Mouse (Mus musculus): ENCODE measurements around the gene Gnl1. TPM values are rescaled to one million over a fixed set of nuclear protein-coding genes. Genes with fewer than 3 reads are reported as not detected.
"Not testable (repeated sequence)": the region's sequence is repeated elsewhere in the genome, so short reads cannot be mapped to it uniquely, and the experiment has no call there.

The Gnl1 gene
- polyA plus RNA-seq, 1 experiment from 2014 or later: 31.3 TPM

DNA sequence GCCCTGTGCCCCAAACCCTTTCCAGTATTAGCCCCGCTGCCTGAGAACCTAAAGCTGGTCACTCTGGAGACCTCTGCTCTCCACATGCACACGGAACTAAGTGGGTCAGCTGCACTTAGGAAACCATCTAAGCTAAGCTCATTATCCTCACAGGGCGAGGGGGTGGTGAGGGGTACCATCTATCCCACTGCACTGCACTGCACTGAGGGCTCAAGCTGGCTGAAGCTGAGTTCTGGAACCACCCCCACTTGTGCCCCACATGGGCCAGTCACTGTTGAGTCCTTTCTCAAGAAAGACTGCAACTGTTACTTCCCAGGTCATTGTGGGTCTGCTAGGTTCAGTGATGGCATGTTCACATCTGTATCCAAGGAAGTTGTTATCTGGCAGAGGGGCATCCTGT is 27.1 kb upstream of the Gnl1 start:
- H3K27ac ChIP-seq (replicated peaks; ENCODE audit: low read depth, low read length); H3K4me2 ChIP-seq (ENCODE audit: low read depth, low read length); H3K9ac ChIP-seq (replicated peaks; ENCODE audit: low read length); H3K4me1 ChIP-seq (ENCODE audit: control insufficient read depth, insufficient read depth, low read length); H3K27me3 ChIP-seq (ENCODE audit: control insufficient read depth, insufficient read depth, low read length); ATAC-seq (replicated peaks; ENCODE audit: insufficient number of reproducible peaks, low FRiP score, low TSS enrichment, low read depth); H3K9me3 ChIP-seq (replicated peaks; ENCODE audit: control insufficient read depth, low read length); H3K4me3 ChIP-seq (ENCODE audit: low read depth, low read length); DNase-seq (ENCODE audit: low spot score); H3K36me3 ChIP-seq (replicated peaks; ENCODE audit: control insufficient read depth, insufficient read depth, low read depth, low read length): not testable (repeated sequence)
- WGBS: 78% methylated on average over 2 of the region's 3 CpGs

DNA sequence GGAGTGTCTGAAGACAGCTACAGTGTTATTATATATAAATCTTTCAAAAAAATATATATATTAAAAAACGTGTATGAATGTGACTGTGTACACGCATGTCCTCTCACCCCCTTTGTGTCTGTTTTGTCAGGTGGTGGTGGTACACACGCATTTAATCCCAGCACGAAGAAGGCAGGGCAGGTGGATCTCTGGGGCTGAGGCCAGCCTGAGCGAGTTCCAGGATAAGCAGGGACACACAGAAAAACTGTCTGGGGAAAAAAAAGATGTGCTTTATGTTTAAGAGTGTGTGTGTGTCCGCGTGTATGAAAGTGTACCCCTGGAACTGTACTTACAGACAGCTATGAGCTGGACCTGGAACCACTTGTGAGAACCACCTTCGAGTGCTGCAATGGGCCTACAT is 25.0 kb upstream of the Gnl1 start:
- Histone ChIP-seq H3K27me3 (ENCODE audit: control insufficient read depth, insufficient read depth, low read length) (no peaks in the 10 kb centered on the region), H3K4me3 (ENCODE audit: low read depth, low read length) (no peak overlapping the region), H3K27ac (replicated peaks; ENCODE audit: low read depth, low read length) (no peak overlapping the region), H3K36me3 (replicated peaks; ENCODE audit: control insufficient read depth, insufficient read depth, low read depth, low read length) (peaks cover 16% of the 10 kb centered on the region), H3K9ac (replicated peaks; ENCODE audit: low read length) (no peak overlapping the region), H3K4me1 (ENCODE audit: control insufficient read depth, insufficient read depth, low read length) (no peaks in the 10 kb centered on the region), H3K9me3 (replicated peaks; ENCODE audit: control insufficient read depth, low read length) (no peaks in the 10 kb centered on the region), H3K4me2 (ENCODE audit: low read depth, low read length) (no peak overlapping the region)
- 75% methylated on average over 8 of the region's 8 CpGs for WGBS
- DNase-seq (ENCODE audit: low spot score): no peak
- ATAC-seq (replicated peaks; ENCODE audit: insufficient number of reproducible peaks, low FRiP score, low TSS enrichment, low read depth): no peak

DNA sequence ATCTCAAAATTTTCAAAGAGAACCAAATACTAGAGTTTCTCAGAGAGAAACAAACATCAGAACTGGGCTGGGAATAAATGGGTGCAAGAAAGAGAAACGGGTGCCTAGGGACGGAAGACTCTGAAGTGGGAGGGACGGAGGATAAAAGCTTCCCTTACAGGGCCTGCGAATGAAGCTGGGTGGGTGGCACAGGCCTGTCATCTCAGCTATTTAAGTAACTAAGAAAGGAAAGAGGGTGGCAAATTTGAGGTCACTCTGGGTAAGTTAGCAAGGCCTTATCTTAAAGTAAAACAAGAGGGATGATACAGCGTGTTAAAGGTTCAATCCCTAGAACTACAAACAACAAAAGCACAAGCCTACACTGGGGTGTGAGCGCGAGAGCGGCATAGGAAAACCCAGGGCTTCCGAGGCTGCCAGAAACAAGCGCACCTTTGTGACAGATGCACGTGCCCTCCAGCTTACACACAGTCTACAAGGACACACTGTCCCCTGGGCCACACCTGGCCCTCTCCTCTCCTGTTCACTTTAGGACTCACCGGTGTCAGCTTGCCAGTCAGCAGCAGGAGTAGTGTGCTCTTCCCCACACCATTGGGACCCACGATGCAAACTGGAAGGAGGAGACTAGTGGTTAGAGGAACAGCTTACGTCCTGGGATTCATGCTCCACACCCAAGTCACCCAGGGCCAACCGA is 21.0 kb upstream of the Gnl1 start:
- no peak overlapping the region for H3K4me2 ChIP-seq (ENCODE audit: low read depth, low read length)
- peaks cover 23% of the 10 kb centered on the region for H3K36me3 ChIP-seq (replicated peaks; ENCODE audit: control insufficient read depth, insufficient read depth, low read depth, low read length)
- WGBS: 93% methylated on average over 15 of the region's 15 CpGs
- H3K27me3 ChIP-seq (ENCODE audit: control insufficient read depth, insufficient read depth, low read length): no peaks in the 10 kb centered on the region
- H3K4me3 ChIP-seq (ENCODE audit: low read depth, low read length): no peak overlapping the region
- no peak for DNase-seq (ENCODE audit: low spot score)
- no peak overlapping the region for H3K9ac ChIP-seq (replicated peaks; ENCODE audit: low read length)
- H3K27ac ChIP-seq (replicated peaks; ENCODE audit: low read depth, low read length): no peak overlapping the region
- no peak for ATAC-seq (replicated peaks; ENCODE audit: insufficient number of reproducible peaks, low FRiP score, low TSS enrichment, low read depth)
- H3K9me3 ChIP-seq (replicated peaks; ENCODE audit: control insufficient read depth, low read length): no peaks in the 10 kb centered on the region
- H3K4me1 ChIP-seq (ENCODE audit: control insufficient read depth, insufficient read depth, low read length): no peaks in the 10 kb centered on the region

DNA sequence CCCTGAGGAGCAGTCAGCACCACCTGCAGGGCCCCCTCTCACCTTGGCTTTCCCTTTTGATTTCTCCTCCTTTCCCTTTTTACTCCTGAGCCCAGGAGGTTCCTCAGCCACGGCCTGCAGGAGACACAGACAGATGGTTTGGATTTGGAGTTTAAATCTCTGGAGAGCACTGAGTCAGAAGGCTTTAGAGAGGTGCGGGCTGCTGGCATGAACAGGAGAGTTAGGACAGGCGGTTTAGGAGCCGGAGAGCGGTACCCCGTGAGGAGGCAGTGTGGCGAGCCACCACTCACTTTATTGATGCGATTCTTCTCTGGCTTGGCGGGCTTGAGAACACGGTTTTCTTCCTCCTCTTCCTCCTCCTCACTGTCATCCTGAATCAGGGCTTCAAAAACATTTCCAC is 16.4 kb upstream of the Gnl1 start:
- no peak for ATAC-seq (replicated peaks; ENCODE audit: insufficient number of reproducible peaks, low FRiP score, low TSS enrichment, low read depth)
- H3K27ac ChIP-seq (replicated peaks; ENCODE audit: low read depth, low read length): no peak overlapping the region
- WGBS: 84% methylated on average over 10 of the region's 10 CpGs
- H3K4me2 ChIP-seq (ENCODE audit: low read depth, low read length): no peak overlapping the region
- no peak overlapping the region for H3K4me3 ChIP-seq (ENCODE audit: low read depth, low read length)
- H3K4me1 ChIP-seq (ENCODE audit: control insufficient read depth, insufficient read depth, low read length): no peaks in the 10 kb centered on the region
- no peaks in the 10 kb centered on the region for H3K9me3 ChIP-seq (replicated peaks; ENCODE audit: control insufficient read depth, low read length)
- H3K9ac ChIP-seq (replicated peaks; ENCODE audit: low read length): no peak overlapping the region
- no peaks in the 10 kb centered on the region for H3K27me3 ChIP-seq (ENCODE audit: control insufficient read depth, insufficient read depth, low read length)
- no peak for DNase-seq (ENCODE audit: low spot score)
- H3K36me3 ChIP-seq (replicated peaks; ENCODE audit: control insufficient read depth, insufficient read depth, low read depth, low read length): peaks cover 14% of the 10 kb centered on the region

DNA sequence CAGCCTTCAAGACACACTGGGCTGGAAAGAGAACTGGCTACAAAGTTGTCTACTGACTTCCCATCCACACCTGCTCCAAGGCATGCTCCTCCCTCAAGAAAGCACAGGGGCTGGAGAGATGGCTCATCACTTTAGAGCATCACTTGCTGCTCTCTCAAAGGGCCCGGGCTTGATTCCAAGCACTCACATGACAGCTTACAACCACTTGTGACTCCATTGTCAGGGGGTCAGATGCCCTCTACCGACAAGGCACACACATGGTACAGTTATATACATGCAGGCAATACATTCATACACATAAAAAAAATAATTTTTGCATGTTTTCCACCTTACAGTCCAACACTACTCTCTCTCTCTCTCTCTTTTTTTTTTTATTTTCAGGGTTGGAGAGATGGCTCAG is 12.0 kb upstream of the Gnl1 start:
- peaks cover 2% of the 10 kb centered on the region; the same call in 1 of the 2 replicates for H3K4me1 ChIP-seq (ENCODE audit: control insufficient read depth, insufficient read depth, low read length)
- no peak overlapping the region for H3K4me3 ChIP-seq (ENCODE audit: low read depth, low read length)
- no peak overlapping the region for H3K27ac ChIP-seq (replicated peaks; ENCODE audit: low read depth, low read length)
- ATAC-seq (replicated peaks; ENCODE audit: insufficient number of reproducible peaks, low FRiP score, low TSS enrichment, low read depth) (no peak), DNase-seq (ENCODE audit: low spot score) (no peak)
- H3K9ac ChIP-seq (replicated peaks; ENCODE audit: low read length): no peak overlapping the region
- H3K36me3 ChIP-seq (replicated peaks; ENCODE audit: control insufficient read depth, insufficient read depth, low read depth, low read length): peaks cover 5% of the 10 kb centered on the region
- no peaks in the 10 kb centered on the region for H3K27me3 ChIP-seq (ENCODE audit: control insufficient read depth, insufficient read depth, low read length)
- 98% methylated on average over 2 of the region's 2 CpGs for WGBS
- no peak overlapping the region for H3K4me2 ChIP-seq (ENCODE audit: low read depth, low read length)
- H3K9me3 ChIP-seq (replicated peaks; ENCODE audit: control insufficient read depth, low read length): no peaks in the 10 kb centered on the region

DNA sequence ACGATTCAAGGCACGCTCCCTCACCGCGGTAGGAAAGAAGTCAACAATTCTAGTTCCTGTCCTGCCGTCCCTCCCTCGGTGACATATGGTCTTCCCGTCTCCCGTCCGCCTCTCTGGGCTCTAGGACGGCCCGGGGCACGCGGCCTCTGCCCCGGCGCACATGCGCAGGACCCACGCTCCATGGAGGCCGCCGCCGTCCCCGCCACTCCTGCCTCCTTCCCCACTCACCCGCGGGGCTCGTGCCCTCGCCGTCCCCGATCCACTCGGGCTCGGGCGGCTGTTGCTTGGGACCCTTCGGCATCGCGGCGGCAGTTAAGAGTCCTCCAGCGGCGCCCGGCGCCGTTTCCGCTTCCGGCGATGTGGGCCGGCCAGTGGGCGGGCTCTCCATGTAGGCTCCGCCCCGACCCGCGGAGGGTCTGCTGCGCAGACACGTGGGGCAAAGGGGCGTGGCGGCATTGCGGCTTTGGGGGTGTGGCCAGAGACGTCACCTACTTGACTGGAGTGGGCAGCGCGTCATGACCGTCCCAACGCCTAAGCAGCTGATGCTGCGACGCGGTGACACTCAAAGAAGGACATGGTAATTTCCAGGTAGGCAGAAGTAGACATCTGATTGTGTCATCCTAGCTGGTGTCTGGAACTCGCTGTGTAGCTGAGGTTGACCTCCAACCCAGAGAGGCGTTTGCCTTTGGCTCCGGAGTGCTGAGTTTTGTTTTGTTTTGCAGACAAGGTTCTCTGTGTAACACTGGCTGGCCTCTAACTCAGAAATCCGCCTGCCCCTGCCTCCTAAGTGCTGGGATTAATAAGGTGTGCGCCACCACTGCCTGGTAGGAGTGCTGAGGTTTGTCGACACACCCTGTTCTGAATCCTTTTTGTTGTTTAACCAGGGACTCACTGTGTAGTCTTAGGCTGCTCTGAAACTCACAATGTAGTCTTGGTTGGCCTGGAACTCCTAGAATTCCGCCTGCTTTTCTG is 9.9 kb upstream of the Gnl1 start, which contains the start of gene Abcf1:
Abcf1 (minus strand) TSS at position 344 of the 972 bp plus-strand sequence.
- Histone ChIP-seq H3K4me1 (ENCODE audit: control insufficient read depth, insufficient read depth, low read length) (peaks cover 2% of the 10 kb centered on the region; the same call in 1 of the 2 replicates), H3K9ac (replicated peaks; ENCODE audit: low read length) (peak within 1 kb of the TSS; percentile 80), H3K27me3 (ENCODE audit: control insufficient read depth, insufficient read depth, low read length) (no peaks in the 10 kb centered on the region), H3K36me3 (replicated peaks; ENCODE audit: control insufficient read depth, insufficient read depth, low read depth, low read length) (peaks cover 11% of the 10 kb centered on the region), H3K9me3 (replicated peaks; ENCODE audit: control insufficient read depth, low read length) (no peaks in the 10 kb centered on the region), H3K27ac (replicated peaks; ENCODE audit: low read depth, low read length) (no peak within 1 kb of the TSS), H3K4me2 (ENCODE audit: low read depth, low read length) (peak within 1 kb of the TSS; percentile 70), H3K4me3 (ENCODE audit: low read depth, low read length) (peak within 1 kb of the TSS; percentile 69)
- DNase-seq (ENCODE audit: low spot score) (peak; percentile 99), ATAC-seq (replicated peaks; ENCODE audit: insufficient number of reproducible peaks, low FRiP score, low TSS enrichment, low read depth) (peak; percentile 88)
- under 1% methylated on average over 68 of the region's 68 CpGs for WGBS

DNA sequence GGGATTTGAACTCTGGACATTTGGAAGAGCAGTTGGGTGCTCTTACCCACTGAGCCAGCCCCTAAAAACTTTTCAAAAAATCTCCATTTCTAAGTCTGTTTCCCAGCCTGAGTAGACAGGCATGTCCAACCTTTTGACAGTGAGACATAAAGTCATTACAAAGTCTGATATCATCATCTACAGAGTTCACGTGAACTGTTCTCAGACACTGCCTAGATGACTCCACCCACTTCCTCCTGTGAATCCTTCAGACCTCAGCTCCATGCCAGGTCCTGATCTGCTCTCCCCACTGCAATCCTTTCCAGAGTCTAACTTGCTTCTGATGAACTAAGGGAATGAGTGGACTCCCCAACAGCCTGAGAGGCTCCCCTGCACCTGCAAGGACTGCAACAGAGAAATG is 7.5 kb upstream of the Gnl1 start:
- no peak overlapping the region for H3K27ac ChIP-seq (replicated peaks; ENCODE audit: low read depth, low read length)
- DNase-seq (ENCODE audit: low spot score): no peak
- H3K4me2 ChIP-seq (ENCODE audit: low read depth, low read length): no peak overlapping the region
- peaks cover 11% of the 10 kb centered on the region for H3K36me3 ChIP-seq (replicated peaks; ENCODE audit: control insufficient read depth, insufficient read depth, low read depth, low read length)
- no peak overlapping the region for H3K4me3 ChIP-seq (ENCODE audit: low read depth, low read length)
- H3K9me3 ChIP-seq (replicated peaks; ENCODE audit: control insufficient read depth, low read length): no peaks in the 10 kb centered on the region
- no peaks in the 10 kb centered on the region for H3K27me3 ChIP-seq (ENCODE audit: control insufficient read depth, insufficient read depth, low read length)
- ATAC-seq (replicated peaks; ENCODE audit: insufficient number of reproducible peaks, low FRiP score, low TSS enrichment, low read depth): no peak
- H3K9ac ChIP-seq (replicated peaks; ENCODE audit: low read length): no peak overlapping the region
- 87% methylated on average over 1 of the region's 1 CpGs for WGBS
- H3K4me1 ChIP-seq (ENCODE audit: control insufficient read depth, insufficient read depth, low read length): peaks cover 2% of the 10 kb centered on the region; the same call in 1 of the 2 replicates
